Mouse (Mus musculus): ENCODE results near the gene Nfic. TPM values are rescaled to one million over a fixed set of nuclear protein-coding genes. Genes with fewer than 3 reads are reported as not detected.

Gene Nfic
- total RNA-seq, 2 experiments from 2014 or later: 120 to 129 TPM

Small RNAs within 50 kb of the gene (microRNA-seq; reads per million reads assigned to microRNA genes)
- gene Gm25595 (not detected), gene Mir1191b (not detected), gene Mir6913 (not detected)

Other genes starting within 250 kb of the Nfic start
- 1 to 10 TPM; 5.3 to 5.4 TPM for gene Atcay, start 224.8 kb downstream of the Nfic start, total RNA-seq (2021)
- 10 to 100 TPM; 20.9 to 21.7 TPM for gene Zfr2, start 222.5 kb downstream of the Nfic start, total RNA-seq (2021)
- 1 to 10 TPM; 2.9 to 3.0 TPM for gene Matk, start 202.7 kb downstream of the Nfic start, total RNA-seq (2021)
- gene Mrpl54, start 188.7 kb downstream of the Nfic start, total RNA-seq (2021): 100 to 1,000 TPM; 107 to 108 TPM
- 10 to 100 TPM; 47.8 to 49.5 TPM for gene Apba3, start 188.7 kb downstream of the Nfic start, total RNA-seq (2021)
- 1 to 10 TPM; 1.8 to 3.1 TPM for gene Tjp3, start 164.1 kb downstream of the Nfic start, total RNA-seq (2021)
- gene Pip5k1c, start 162.7 kb downstream of the Nfic start, total RNA-seq (2021): 10 to 100 TPM; 65.2 to 71.1 TPM
- gene Cactin, start 134.5 kb downstream of the Nfic start, total RNA-seq (2021): 10 to 100 TPM; 43.8 to 44.4 TPM
- 10 to 100 TPM; 27.3 to 30.6 TPM for gene Tbxa2r, start 126.9 kb downstream of the Nfic start, total RNA-seq (2021)
- gene Gipc3, start 112.4 kb downstream of the Nfic start, total RNA-seq (2021): 1 to 10 TPM; 2.3 to 2.6 TPM
- gene Hmg20b, start 105.2 kb downstream of the Nfic start, total RNA-seq (2021): 100 to 1,000 TPM; 107 to 108 TPM
- 10 to 100 TPM; 21.2 to 22.0 TPM for gene Mfsd12, start 98.1 kb downstream of the Nfic start, total RNA-seq (2021)
- gene 4930404N11Rik, start 89.8 kb downstream of the Nfic start, total RNA-seq (2021): 1 to 10 TPM; 6.3 to 8.2 TPM
- gene Fzr1, start 77.1 kb downstream of the Nfic start, total RNA-seq (2021): 10 to 100 TPM; 69.1 to 70.7 TPM
- gene Dohh, start 71.2 kb downstream of the Nfic start, total RNA-seq (2021): 10 to 100 TPM; 49.4 to 49.7 TPM
- gene Gm48551, start 71.2 kb downstream of the Nfic start, total RNA-seq (2021): 1 to 10 TPM; 1.7 to 1.8 TPM
- 1 to 10 TPM; 2.6 to 4.1 TPM for gene Gm48552, start 66.6 kb downstream of the Nfic start, total RNA-seq (2021)
- gene Smim24, start 62.6 kb downstream of the Nfic start, total RNA-seq (2021): 10 to 100 TPM in 1 of 2 experiments, 1 to 10 TPM in 1; 1.2 to 13.2 TPM
- gene Celf5, start 27.1 kb upstream of the Nfic start, total RNA-seq (2021): 1 to 10 TPM; 3.5 to 4.2 TPM
- 100 to 1,000 TPM; 107 to 117 TPM for gene Ncln, start 40.8 kb upstream of the Nfic start, total RNA-seq (2021)
- gene S1pr4, start 44.5 kb upstream of the Nfic start, total RNA-seq (2021): 1 to 10 TPM; 2.0 to 2.7 TPM
- 1 to 10 TPM in 1 of 2 experiments, under 1 TPM in 1; 0.67 to 1.2 TPM for gene Gna15, start 68.6 kb upstream of the Nfic start, total RNA-seq (2021)
- gene Gna11, start 89.6 kb upstream of the Nfic start, total RNA-seq (2021): 10 to 100 TPM; 74.2 to 74.4 TPM
- 100 to 1,000 TPM; 639 to 647 TPM for gene Aes, start 103.9 kb upstream of the Nfic start, total RNA-seq (2021)
- 10 to 100 TPM; 24.9 to 30.4 TPM for gene Tle2, start 118.9 kb upstream of the Nfic start, total RNA-seq (2021)
- 10 to 100 TPM; 12.8 to 20.2 TPM for gene Tle6, start 145.4 kb upstream of the Nfic start, total RNA-seq (2021)
- 1 to 10 TPM; 1.1 to 2.1 TPM for gene BC025920, start 150.6 kb upstream of the Nfic start, total RNA-seq (2021)
- gene Sirt6, start 172.2 kb upstream of the Nfic start, total RNA-seq (2021): 10 to 100 TPM; 40.1 to 40.7 TPM
- 10 to 100 TPM; 38.7 to 50.5 TPM for gene Ankrd24, start 172.9 kb upstream of the Nfic start, total RNA-seq (2021)
- 1 to 10 TPM; 3.0 to 3.9 TPM for gene Gm10778, start 193.4 kb upstream of the Nfic start, total RNA-seq (2021)
- gene Zfp433, start 249.2 kb upstream of the Nfic start, total RNA-seq (2021): 10 to 100 TPM in 1 of 2 experiments, 1 to 10 TPM in 1; 8.7 to 14.6 TPM

All from adrenal gland, postnatal 4 days (tissue).